Mouse (Mus musculus): ENCODE measurements at regions not wholly inside any gene's neighbourhood (a gene's known extent, or its start where the extent isn't known, plus 50 kb on each side); places are given as distances from the start of the nearest gene placed in this dataset.
A peak's percentile ranks its signal among the peaks of the same experiment; 100 is the strongest.

GRCm38 (mm10) chr16:15113131-15113530 is 204.1 kb upstream of the Gm21897 start:
- Histone ChIP-seq H3K79me2 (ENCODE audit: control insufficient read depth, insufficient read depth) (no peaks in the 10 kb centered on the region), H3K36me3 (ENCODE audit: control insufficient read depth, insufficient read depth) (no peaks in the 10 kb centered on the region), H3K4me2 (ENCODE audit: low read depth) (no peak overlapping the region), H3K4me3 (no peak overlapping the region), H3ac (ENCODE audit: control insufficient read depth, insufficient read length) (no peak overlapping the region), H3K27me3 (ENCODE audit: control insufficient read depth, insufficient read depth, insufficient read length) (no peaks in the 10 kb centered on the region)
- TF ChIP-seq POLR2A (IDR thresholded peaks at IDR 0.05; ENCODE audit: insufficient read length, low read depth) (no peak), TCF3 (IDR thresholded peaks at IDR 0.05; ENCODE audit: insufficient read length, low read depth) (no peak), USF1 (IDR thresholded peaks at IDR 0.05; ENCODE audit: low read depth) (no peak), SRF (IDR thresholded peaks at IDR 0.05; ENCODE audit: control insufficient read depth, insufficient read length, low read depth) (no peak), REST (IDR thresholded peaks at IDR 0.05; ENCODE audit: insufficient read depth, insufficient read length) (no peak), MYOD1 (IDR thresholded peaks at IDR 0.05; ENCODE audit: control insufficient read depth in 1 of 3, insufficient read length in 2 of 3, low read depth in 2 of 3) (no peak), E2F4 (IDR thresholded peaks at IDR 0.05; ENCODE audit: insufficient read depth) (no peak), MYOG (IDR thresholded peaks at IDR 0.05; ENCODE audit: control insufficient read depth in 1 of 3, insufficient read depth in 1 of 3, insufficient read length in 2 of 3, low read depth in 2 of 3) (no peak), POLR2AphosphoS2 (IDR thresholded peaks at IDR 0.05; ENCODE audit: insufficient read length, low read depth) (no peak), MAX (IDR thresholded peaks at IDR 0.05; ENCODE audit: low read depth) (no peak), TCF12 (IDR thresholded peaks at IDR 0.05; ENCODE audit: insufficient read depth, poor library complexity, severe bottlenecking) (no peak), CEBPB (IDR thresholded peaks at IDR 0.05; ENCODE audit: insufficient read depth, poor library complexity, severe bottlenecking) (no peak)

- Histone ChIP-seq H3K79me2 (ENCODE audit: control insufficient read depth, insufficient read depth) (no peaks in the 10 kb centered on the region), H3K4me2 (ENCODE audit: low read depth) (peak overlapping the region; percentile 3), H3K36me3 (ENCODE audit: control insufficient read depth, insufficient read depth) (no peaks in the 10 kb centered on the region), H3K4me3 (no peak overlapping the region), H3K27me3 (ENCODE audit: control insufficient read depth, insufficient read depth, insufficient read length) (no peaks in the 10 kb centered on the region), H3ac (ENCODE audit: control insufficient read depth, insufficient read length) (no peak overlapping the region)
- TF ChIP-seq REST (IDR thresholded peaks at IDR 0.05; ENCODE audit: insufficient read depth, insufficient read length) (no peak), POLR2A (IDR thresholded peaks at IDR 0.05; ENCODE audit: insufficient read length, low read depth) (no peak)
Observed at GRCm38 (mm10) chr16:15113989-15114556, 203.2 kb upstream of the Gm21897 start.

GRCm38 (mm10) chr16:15114574-15115230 is 202.6 kb upstream of the Gm21897 start:
- H3K4me2 ChIP-seq (ENCODE audit: low read depth): peak overlapping the region; percentile 49
- no peaks in the 10 kb centered on the region for H3K27me3 ChIP-seq (ENCODE audit: control insufficient read depth, insufficient read depth, insufficient read length)
- no peaks in the 10 kb centered on the region for H3K36me3 ChIP-seq (ENCODE audit: control insufficient read depth, insufficient read depth)
- no peak for TF ChIP-seq MYOD1 (IDR thresholded peaks at IDR 0.05; ENCODE audit: control insufficient read depth in 1 of 3, insufficient read length in 2 of 3, low read depth in 2 of 3)
- TF ChIP-seq USF1 (IDR thresholded peaks at IDR 0.05; ENCODE audit: low read depth): no peak
- TF ChIP-seq TCF12 (IDR thresholded peaks at IDR 0.05; ENCODE audit: insufficient read depth, poor library complexity, severe bottlenecking): no peak
- TF ChIP-seq POLR2AphosphoS2 (IDR thresholded peaks at IDR 0.05; ENCODE audit: insufficient read length, low read depth): no peak
- TF ChIP-seq MAX (IDR thresholded peaks at IDR 0.05; ENCODE audit: low read depth): no peak
- H3K4me3 ChIP-seq: no peak overlapping the region
- no peak overlapping the region for H3ac ChIP-seq (ENCODE audit: control insufficient read depth, insufficient read length)
- H3K79me2 ChIP-seq (ENCODE audit: control insufficient read depth, insufficient read depth): no peaks in the 10 kb centered on the region

GRCm38 (mm10) chr16:15115386-15115785 is 201.9 kb upstream of the Gm21897 start:
- no peak for TF ChIP-seq POLR2AphosphoS2 (IDR thresholded peaks at IDR 0.05; ENCODE audit: insufficient read length, low read depth)
- no peak for TF ChIP-seq MYOD1 (IDR thresholded peaks at IDR 0.05; ENCODE audit: control insufficient read depth in 1 of 3, insufficient read length in 2 of 3, low read depth in 2 of 3)
- peak; percentile 60; the same call in 1 of the 2 replicates for TF ChIP-seq CEBPB (IDR thresholded peaks at IDR 0.05; ENCODE audit: insufficient read depth, poor library complexity, severe bottlenecking)
- no peak for TF ChIP-seq SRF (IDR thresholded peaks at IDR 0.05; ENCODE audit: control insufficient read depth, insufficient read length, low read depth)
- no peak for TF ChIP-seq POLR2A (IDR thresholded peaks at IDR 0.05; ENCODE audit: insufficient read length, low read depth)
- no peak for TF ChIP-seq MYOG (IDR thresholded peaks at IDR 0.05; ENCODE audit: control insufficient read depth in 1 of 3, insufficient read depth in 1 of 3, insufficient read length in 2 of 3, low read depth in 2 of 3)
- no peak for TF ChIP-seq TCF12 (IDR thresholded peaks at IDR 0.05; ENCODE audit: insufficient read depth, poor library complexity, severe bottlenecking)
- Histone ChIP-seq H3ac (ENCODE audit: control insufficient read depth, insufficient read length) (no peak overlapping the region), H3K4me3 (no peak overlapping the region), H3K4me2 (ENCODE audit: low read depth) (peak overlapping the region; percentile 49), H3K36me3 (ENCODE audit: control insufficient read depth, insufficient read depth) (no peaks in the 10 kb centered on the region), H3K79me2 (ENCODE audit: control insufficient read depth, insufficient read depth) (no peaks in the 10 kb centered on the region), H3K27me3 (ENCODE audit: control insufficient read depth, insufficient read depth, insufficient read length) (no peaks in the 10 kb centered on the region)

- TF ChIP-seq SRF (IDR thresholded peaks at IDR 0.05; ENCODE audit: control insufficient read depth, insufficient read length, low read depth) (no peak), TCF3 (IDR thresholded peaks at IDR 0.05; ENCODE audit: insufficient read length, low read depth) (no peak), MYOG (IDR thresholded peaks at IDR 0.05; ENCODE audit: control insufficient read depth in 1 of 3, insufficient read depth in 1 of 3, insufficient read length in 2 of 3, low read depth in 2 of 3) (no peak), CEBPB (IDR thresholded peaks at IDR 0.05; ENCODE audit: insufficient read depth, poor library complexity, severe bottlenecking) (no peak), POLR2AphosphoS2 (IDR thresholded peaks at IDR 0.05; ENCODE audit: insufficient read length, low read depth) (no peak), POLR2A (IDR thresholded peaks at IDR 0.05; ENCODE audit: insufficient read length, low read depth) (no peak), MAX (IDR thresholded peaks at IDR 0.05; ENCODE audit: low read depth) (no peak), TCF12 (IDR thresholded peaks at IDR 0.05; ENCODE audit: insufficient read depth, poor library complexity, severe bottlenecking) (no peak), USF1 (IDR thresholded peaks at IDR 0.05; ENCODE audit: low read depth) (no peak), REST (IDR thresholded peaks at IDR 0.05; ENCODE audit: insufficient read depth, insufficient read length) (no peak), E2F4 (IDR thresholded peaks at IDR 0.05; ENCODE audit: insufficient read depth) (no peak), MYOD1 (IDR thresholded peaks at IDR 0.05; ENCODE audit: control insufficient read depth in 1 of 3, insufficient read length in 2 of 3, low read depth in 2 of 3) (no peak)
- no peak overlapping the region for H3K4me3 ChIP-seq
- H3ac ChIP-seq (ENCODE audit: control insufficient read depth, insufficient read length): no peak overlapping the region
- no peak overlapping the region for H3K4me2 ChIP-seq (ENCODE audit: low read depth)
- no peaks in the 10 kb centered on the region for H3K79me2 ChIP-seq (ENCODE audit: control insufficient read depth, insufficient read depth)
- H3K27me3 ChIP-seq (ENCODE audit: control insufficient read depth, insufficient read depth, insufficient read length): no peaks in the 10 kb centered on the region
- no peaks in the 10 kb centered on the region for H3K36me3 ChIP-seq (ENCODE audit: control insufficient read depth, insufficient read depth)
Observed at GRCm38 (mm10) chr16:15119799-15120198, 197.5 kb upstream of the Gm21897 start.

Measured in myocyte (in vitro differentiated cells).